ENCODE assay signal across 21 mouse cellular contexts in the genomic region with DNA sequence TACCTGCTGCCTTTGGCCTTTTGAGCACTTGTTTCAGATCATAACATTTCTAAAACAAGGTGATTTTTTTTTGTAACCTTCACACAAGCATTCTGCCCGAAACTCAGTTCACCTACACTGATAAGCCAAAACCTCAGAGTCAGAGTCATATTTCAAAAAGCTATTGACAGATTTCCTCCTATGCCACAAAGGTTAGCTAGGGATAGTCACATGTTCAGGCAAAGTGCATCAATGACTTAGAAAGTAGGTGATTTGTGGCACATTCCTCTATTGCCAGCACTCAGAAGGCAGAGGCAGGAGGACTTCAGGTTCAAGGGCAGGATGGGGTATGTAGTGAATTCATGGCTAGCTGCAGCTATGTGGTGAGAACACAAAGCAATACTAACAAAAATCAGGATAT.
A peak's percentile ranks its signal among the peaks of the same experiment; 100 is the strongest.
DNase-seq lines count a peak whose midpoint lies in the region; ATAC-seq and TF ChIP-seq lines count a peak whose summit lies in the region.
"Had no signal": no experiment of that assay in that cellular context is flagged by ENCODE, and none has a peak within 500 bp of the region (broad histone marks: within the 10 kb centered on the region; RNA-seq: fewer than 3 reads in every experiment).

No protein-coding gene starts in this region.

- no peaks in the 10 kb centered on the region for H3K27me3 ChIP-seq in kidney, embryonic 15.5 days
- no peaks in the 10 kb centered on the region for H3K27me3 ChIP-seq in kidney, postnatal 0 days (ENCODE audit: insufficient read depth, low read length)
- H3K27me3 ChIP-seq: embryonic facial prominence, embryonic 13.5 days; embryonic facial prominence, embryonic 15.5 days; forebrain, embryonic 12.5 days had no signal

- no peaks in the 10 kb centered on the region for H3K36me3 ChIP-seq in kidney, embryonic 15.5 days
- no peaks in the 10 kb centered on the region for H3K36me3 ChIP-seq in kidney, postnatal 0 days (ENCODE audit: insufficient read depth, low read length)
- H3K36me3 ChIP-seq: embryonic facial prominence, embryonic 13.5 days; embryonic facial prominence, embryonic 15.5 days; forebrain, embryonic 10.5 days; forebrain, embryonic 12.5 days had no signal

- H3K27ac ChIP-seq in kidney, embryonic 15.5 days = peak overlapping the region; percentile 83
- peak overlapping the region; percentile 55; the same call in 1 of the 2 replicates for H3K27ac ChIP-seq in kidney, postnatal 0 days
- H3K27ac ChIP-seq: embryonic facial prominence, embryonic 13.5 days; embryonic facial prominence, embryonic 15.5 days; forebrain, embryonic 10.5 days; forebrain, embryonic 12.5 days had no signal

- no peak for ATAC-seq in kidney, embryonic 15.5 days (replicated peaks; ENCODE audit: low FRiP score)
- no peak for ATAC-seq in kidney, postnatal 0 days (replicated peaks; ENCODE audit: low FRiP score, low read depth)
- ATAC-seq: forebrain, embryonic 14.5 days; forebrain, embryonic 16.5 days had no signal

- no peaks in the 10 kb centered on the region for H3K9me3 ChIP-seq in kidney, embryonic 15.5 days (replicated peaks)
- H3K9me3 ChIP-seq in kidney, postnatal 0 days (replicated peaks; ENCODE audit: low read length) = no peaks in the 10 kb centered on the region
- H3K9me3 ChIP-seq: embryonic facial prominence, embryonic 13.5 days; embryonic facial prominence, embryonic 15.5 days; forebrain, embryonic 10.5 days; forebrain, embryonic 12.5 days had no signal

- H3K4me3 ChIP-seq in kidney, embryonic 15.5 days (replicated peaks) = no peak overlapping the region
- no peak overlapping the region for H3K4me3 ChIP-seq in kidney, postnatal 0 days (replicated peaks; ENCODE audit: low read depth, low read length)
- H3K4me3 ChIP-seq: embryonic facial prominence, embryonic 13.5 days; embryonic facial prominence, embryonic 15.5 days; erythroblast, embryonic 14.5 days; forebrain, embryonic 10.5 days; forebrain, embryonic 12.5 days had no signal

- H3K4me2 ChIP-seq in kidney, embryonic 15.5 days = no peak overlapping the region
- no peak overlapping the region for H3K4me2 ChIP-seq in kidney, postnatal 0 days (ENCODE audit: low read length)
- H3K4me2 ChIP-seq: embryonic facial prominence, embryonic 13.5 days; embryonic facial prominence, embryonic 15.5 days; forebrain, embryonic 12.5 days had no signal

- WGBS in kidney, embryonic 15.5 days = 85% methylated on average over 1 of the region's 1 CpGs
- 80% methylated on average over 1 of the region's 1 CpGs for WGBS in kidney, postnatal 0 days

- peaks cover 21% of the 10 kb centered on the region; the same call in 1 of the 2 replicates for H3K4me1 ChIP-seq in kidney, embryonic 15.5 days
- peaks cover 2% of the 10 kb centered on the region; the same call in 1 of the 2 replicates for H3K4me1 ChIP-seq in kidney, postnatal 0 days (replicated peaks; ENCODE audit: insufficient read depth, low read length)
- H3K4me1 ChIP-seq: forebrain, embryonic 12.5 days had no signal

- DNase-seq in kidney, postnatal 10 days = no peak
- no peak for DNase-seq in kidney, postnatal 0 days (ENCODE audit: low spot score)
- no peak for DNase-seq in kidney, adult 8-10 months
- DNase-seq: adrenal gland, adult 2 months; adrenal gland, postnatal 10 days; adrenal gland, postnatal 25 days; cerebellum, adult 11 months; cerebellum, adult 18-20 months; cerebellum, adult 8-10 months; cerebellum, adult 9-11 months; cerebellum, postnatal 14 days; cerebellum, postnatal 36 days; embryo, embryonic 11 days had no signal

- TF ChIP-seq CTCF in kidney, postnatal 0 days (IDR thresholded peaks at IDR 0.05; ENCODE audit: low read depth) = no peak

- no peak overlapping the region for H3K9ac ChIP-seq in kidney, embryonic 15.5 days
- H3K9ac ChIP-seq in kidney, postnatal 0 days (ENCODE audit: low read depth, low read length) = no peak overlapping the region
- H3K9ac ChIP-seq: embryonic facial prominence, embryonic 13.5 days; embryonic facial prominence, embryonic 15.5 days; forebrain, embryonic 12.5 days had no signal
